Mouse (Mus musculus): ENCODE data around the gene Ablim2. TPM values are rescaled to one million over a fixed set of nuclear protein-coding genes. Genes with fewer than 3 reads are reported as not detected.

Ablim2 gene
- polyA plus RNA-seq, 1 experiment = 2.2 TPM

DNA sequence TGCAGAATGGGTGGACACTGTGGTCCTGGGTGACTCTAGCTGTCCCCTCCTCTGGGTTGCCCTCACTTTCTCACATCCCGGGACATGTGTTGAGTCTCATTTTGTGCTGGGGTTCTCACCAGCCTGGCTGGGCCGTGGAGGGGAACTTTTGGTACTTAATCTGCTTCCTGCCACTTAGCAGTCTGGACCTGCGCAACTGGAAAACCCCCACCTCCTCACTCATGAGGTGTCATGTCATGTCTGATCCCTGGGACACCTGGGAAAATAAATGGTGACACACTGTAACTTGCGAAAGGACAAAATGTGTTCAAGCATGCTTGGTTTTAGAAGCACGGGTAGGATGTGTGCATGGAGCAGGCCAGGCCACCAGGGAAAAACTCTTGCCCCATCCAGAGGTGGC, 127.0 kb downstream of the Ablim2 start:
- WGBS = 71% methylated on average over 5 of the region's 5 CpGs
- no peaks in the 10 kb centered on the region for H3K4me1 ChIP-seq (ENCODE audit: control insufficient read depth, insufficient read depth, low read length)
- TF ChIP-seq POLR2A (IDR thresholded peaks at IDR 0.05; ENCODE audit: borderline replicate concordance, control insufficient read depth, low read depth, low read length) (no peak), CTCF (IDR thresholded peaks at IDR 0.05; ENCODE audit: control insufficient read depth, insufficient read depth, low read length) (no peak)
- no peak overlapping the region for H3K27ac ChIP-seq (ENCODE audit: control insufficient read depth, insufficient read depth, low read depth, low read length, poor library complexity)
- H3K4me3 ChIP-seq (replicated peaks; ENCODE audit: control insufficient read depth, low read depth, low read length) = no peak overlapping the region

DNA sequence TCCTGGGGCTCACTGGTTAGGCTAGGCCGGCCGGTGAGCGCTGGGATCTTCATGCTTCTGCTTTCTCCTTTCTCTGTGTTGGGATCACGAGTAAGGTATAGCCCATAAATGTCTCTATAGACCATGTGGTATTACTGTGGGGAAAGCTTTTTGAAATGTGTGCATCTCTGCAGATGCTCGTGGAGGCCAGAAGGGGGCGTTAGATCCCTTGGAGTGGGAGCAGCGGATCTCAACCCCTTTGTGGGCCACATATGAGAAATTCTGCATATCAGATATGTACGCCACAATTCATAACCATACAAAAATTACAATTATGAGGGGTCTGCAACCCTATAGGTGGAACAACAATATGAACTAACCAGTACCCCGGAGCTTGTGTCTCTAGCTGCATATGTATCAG, 131.3 kb downstream of the Ablim2 start:
- TF ChIP-seq POLR2A (IDR thresholded peaks at IDR 0.05; ENCODE audit: borderline replicate concordance, control insufficient read depth, low read depth, low read length) (no peak), CTCF (IDR thresholded peaks at IDR 0.05; ENCODE audit: control insufficient read depth, insufficient read depth, low read length) (peak; percentile 53; the same call in 1 of the 2 replicates)
- Histone ChIP-seq H3K4me3 (replicated peaks; ENCODE audit: control insufficient read depth, low read depth, low read length) (no peak overlapping the region), H3K4me1 (ENCODE audit: control insufficient read depth, insufficient read depth, low read length) (no peaks in the 10 kb centered on the region; the same call in 1 of the 2 replicates), H3K27ac (ENCODE audit: control insufficient read depth, insufficient read depth, low read depth, low read length, poor library complexity) (no peak overlapping the region)
- WGBS = 36% methylated on average over 9 of the region's 9 CpGs

GRCm38 (mm10) chr5:35889641-35890040, 132.0 kb downstream of the Ablim2 start:
- no peak overlapping the region for H3K27ac ChIP-seq (ENCODE audit: control insufficient read depth, insufficient read depth, low read depth, low read length, poor library complexity)

GRCm38 (mm10) chr5:35890985-35891730, 133.5 kb downstream of the Ablim2 start:
- H3K4me1 ChIP-seq (ENCODE audit: control insufficient read depth, insufficient read depth, low read length) = peaks cover 2% of the 10 kb centered on the region
- no peak overlapping the region for H3K4me3 ChIP-seq (replicated peaks; ENCODE audit: control insufficient read depth, low read depth, low read length)
- no peak overlapping the region for H3K27ac ChIP-seq (ENCODE audit: control insufficient read depth, insufficient read depth, low read depth, low read length, poor library complexity)
- no peak for TF ChIP-seq CTCF (IDR thresholded peaks at IDR 0.05; ENCODE audit: control insufficient read depth, insufficient read depth, low read length)
- no peak for TF ChIP-seq POLR2A (IDR thresholded peaks at IDR 0.05; ENCODE audit: borderline replicate concordance, control insufficient read depth, low read depth, low read length)
- 87% methylated on average over 13 of the region's 13 CpGs for WGBS

More at GRCm38 (mm10) chr5:35889641-35890040, 132.0 kb downstream of the Ablim2 start:
- H3K4me3 ChIP-seq (replicated peaks; ENCODE audit: control insufficient read depth, low read depth, low read length) = no peak overlapping the region
- TF ChIP-seq CTCF (IDR thresholded peaks at IDR 0.05; ENCODE audit: control insufficient read depth, insufficient read depth, low read length) = no peak
- TF ChIP-seq POLR2A (IDR thresholded peaks at IDR 0.05; ENCODE audit: borderline replicate concordance, control insufficient read depth, low read depth, low read length) = no peak
- peaks cover 2% of the 10 kb centered on the region for H3K4me1 ChIP-seq (ENCODE audit: control insufficient read depth, insufficient read depth, low read length)
- WGBS = 74% methylated on average over 2 of the region's 2 CpGs

- Histone ChIP-seq H3K4me1 (ENCODE audit: control insufficient read depth, insufficient read depth, low read length) (peaks cover 2% of the 10 kb centered on the region), H3K27ac (ENCODE audit: control insufficient read depth, insufficient read depth, low read depth, low read length, poor library complexity) (no peak overlapping the region), H3K4me3 (replicated peaks; ENCODE audit: control insufficient read depth, low read depth, low read length) (no peak overlapping the region)
- TF ChIP-seq CTCF (IDR thresholded peaks at IDR 0.05; ENCODE audit: control insufficient read depth, insufficient read depth, low read length) (no peak), POLR2A (IDR thresholded peaks at IDR 0.05; ENCODE audit: borderline replicate concordance, control insufficient read depth, low read depth, low read length) (no peak)
- 59% methylated on average over 3 of the region's 3 CpGs for WGBS
Observed at GRCm38 (mm10) chr5:35892363-35892762, 134.7 kb downstream of the Ablim2 start.

DNA sequence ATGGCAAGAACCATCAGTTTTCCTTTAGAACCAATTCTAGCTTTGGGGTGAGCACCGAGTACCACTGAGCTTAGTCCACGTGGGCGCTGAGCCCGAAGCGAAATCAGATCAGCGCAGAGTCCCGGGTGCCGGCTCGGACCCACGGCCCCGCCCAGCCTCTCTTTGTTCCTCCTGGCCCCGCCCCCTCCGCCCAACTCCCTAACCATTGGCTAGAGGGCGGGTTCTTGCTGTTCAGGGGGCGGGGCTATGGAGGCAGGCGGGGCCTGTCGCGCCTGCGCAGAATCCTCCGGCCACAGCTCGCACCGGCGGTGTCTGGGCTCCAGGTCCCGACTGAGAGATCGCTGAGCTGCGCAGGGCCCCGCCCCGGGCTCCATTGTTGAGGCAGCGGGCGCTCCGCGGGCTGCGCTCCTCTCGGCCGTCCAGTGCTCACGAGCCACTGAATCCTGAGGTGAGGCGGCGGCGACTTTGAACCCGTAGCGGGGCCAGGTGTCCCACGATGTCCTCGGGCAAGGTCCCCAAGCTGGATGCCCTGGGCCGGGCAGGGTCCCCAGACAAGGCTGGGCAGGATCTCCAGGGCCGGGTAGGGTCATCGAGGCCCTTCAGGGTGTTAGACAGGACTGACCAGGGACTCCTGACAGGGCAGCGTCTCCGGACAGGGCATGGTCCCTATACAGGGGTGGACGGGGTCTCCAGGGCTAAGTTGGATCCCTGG, 135.6 kb downstream of the Ablim2 start, which contains the start of gene Afap1:
TSS of gene Afap1 (plus strand) at position 227 of the 712 bp plus-strand sequence.
- WGBS = under 1% methylated on average over 49 of the region's 49 CpGs
- Histone ChIP-seq H3K4me3 (replicated peaks; ENCODE audit: control insufficient read depth, low read depth, low read length) (peak within 1 kb of the TSS; percentile 73), H3K27ac (ENCODE audit: control insufficient read depth, insufficient read depth, low read depth, low read length, poor library complexity) (peak within 1 kb of the TSS; percentile 17; the same call in 1 of the 2 replicates), H3K4me1 (ENCODE audit: control insufficient read depth, insufficient read depth, low read length) (peaks cover 4% of the 10 kb centered on the region)
- TF ChIP-seq CTCF (IDR thresholded peaks at IDR 0.05; ENCODE audit: control insufficient read depth, insufficient read depth, low read length) (no peak), POLR2A (IDR thresholded peaks at IDR 0.05; ENCODE audit: borderline replicate concordance, control insufficient read depth, low read depth, low read length) (peak; percentile 18; the same call in 1 of the 2 replicates)

DNA sequence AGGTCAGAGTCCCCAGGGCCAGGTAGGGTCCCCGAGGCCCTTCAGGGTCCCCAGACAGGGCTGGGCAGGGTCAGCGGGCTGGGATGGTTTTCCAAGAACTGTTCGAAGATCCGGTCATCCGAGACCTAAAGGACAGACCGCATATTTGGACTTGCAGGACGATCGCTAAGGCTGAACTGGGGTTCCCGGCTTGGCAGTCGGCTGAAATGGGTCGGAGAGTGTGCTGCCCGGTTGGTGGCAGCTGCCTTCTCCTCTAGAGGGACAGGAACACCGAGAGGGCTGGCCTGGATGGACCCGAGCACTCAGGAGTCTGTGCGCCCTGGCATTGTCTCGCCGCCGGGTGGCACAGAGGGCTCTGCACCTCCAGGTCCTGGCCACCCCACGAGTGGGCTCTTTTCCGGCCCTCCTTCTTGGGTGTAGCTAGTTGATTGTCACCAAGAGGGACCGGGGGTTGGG, 136.2 kb downstream of the Ablim2 start:
- Histone ChIP-seq H3K4me1 (ENCODE audit: control insufficient read depth, insufficient read depth, low read length) (peaks cover 4% of the 10 kb centered on the region), H3K27ac (ENCODE audit: control insufficient read depth, insufficient read depth, low read depth, low read length, poor library complexity) (peak overlapping the region; percentile 17; the same call in 1 of the 2 replicates), H3K4me3 (replicated peaks; ENCODE audit: control insufficient read depth, low read depth, low read length) (peak overlapping the region; percentile 73)
- TF ChIP-seq CTCF (IDR thresholded peaks at IDR 0.05; ENCODE audit: control insufficient read depth, insufficient read depth, low read length) = no peak
- TF ChIP-seq POLR2A (IDR thresholded peaks at IDR 0.05; ENCODE audit: borderline replicate concordance, control insufficient read depth, low read depth, low read length) = no peak
- WGBS = 4% methylated on average over 21 of the region's 21 CpGs

Measured in bone marrow, adult 2 months (tissue).